Mouse (Mus musculus) stomach, embryonic 16.5 days (tissue): ENCODE data around the gene Sidt2. TPM values are rescaled to one million over a fixed set of nuclear protein-coding genes. Genes with fewer than 3 reads are reported as not detected.
A peak's percentile ranks its signal among the peaks of the same experiment; 100 is the strongest.

ENCODE experiments used
- ATAC-seq: fragments of 200-750 bp; cut with Nextera tagmentation; 2 replicates; pipeline ENCODE4 v1.8.0; 2017; ENCODE audit warnings: moderate number of reproducible peaks, moderate TSS enrichment; ENCODE audit not compliant: insufficient read depth, low FRiP score
- H3K27ac ChIP-seq: fragments of 300-500 bp; sonication (generic); 2 replicates; pipeline ENCODE4 v1.5.1; 2014; ENCODE audit warnings: low read length
- H3K27me3 ChIP-seq: fragments of 300-500 bp; sonication (generic); 2 replicates; pipeline ENCODE4 v1.6.1; 2014; ENCODE audit warnings: low read length, control low read depth, mixed read lengths; ENCODE audit not compliant: control insufficient read depth, insufficient read depth
- H3K36me3 ChIP-seq: fragments of 300-500 bp; sonication (generic); 2 replicates; pipeline ENCODE4 v1.6.1; 2014; ENCODE audit warnings: low read length; ENCODE audit not compliant: control insufficient read depth, insufficient read depth
- H3K4me1 ChIP-seq: fragments of 300-500 bp; sonication (generic); 2 replicates; pipeline ENCODE4 v1.6.1; 2014; ENCODE audit warnings: low read length, control low read depth, mixed read lengths; ENCODE audit not compliant: control insufficient read depth, insufficient read depth
- H3K4me2 ChIP-seq: fragments of 300-500 bp; sonication (generic); 2 replicates; pipeline ENCODE4 v1.6.1; 2014; ENCODE audit warnings: low read depth, low read length, mixed read lengths
- H3K4me3 ChIP-seq: fragments of 300-500 bp; sonication (generic); replicated peaks from 2 replicates; pipeline ENCODE4 v1.5.1; 2014; ENCODE audit warnings: mild to moderate bottlenecking, low read length
- H3K9ac ChIP-seq: fragments of 300-500 bp; sonication (generic); 2 replicates; pipeline ENCODE4 v1.6.1; 2014; ENCODE audit warnings: low read length
- H3K9me3 ChIP-seq: fragments of 300-500 bp; sonication (generic); replicated peaks from 2 replicates; pipeline ENCODE4 v1.6.1; 2016; ENCODE audit warnings: low read length, control low read depth; ENCODE audit not compliant: control insufficient read depth
- WGBS: fragments of 180-500 bp; shearing (Covaris S2); extraction: QIAGEN DNeasy Blood & Tissue Kit; methylation state at CpG from one replicate; pipeline ENCODE4 v1.1.7; 2014; 5-methylcytosine and 5-hydroxymethylcytosine counted together
- microRNA-seq: library from miRNA; unstranded; fragments of <30 nt; microRNA quantifications from one replicate; pipeline ENCODE4, GENCODE M21; 2016
- polyA plus RNA-seq: library from polyadenylated mRNA; unstranded; fragments of >200 nt; fragmentation: Nextera tagmentation; extraction: Ambion mirVana; gene quantifications from 2 replicates; pipeline ENCODE4 v1.2.1, GENCODE M21; 2015

The Sidt2 gene
- polyA plus RNA-seq, 1 experiment from 2014 or later: 40.9 TPM

DNA sequence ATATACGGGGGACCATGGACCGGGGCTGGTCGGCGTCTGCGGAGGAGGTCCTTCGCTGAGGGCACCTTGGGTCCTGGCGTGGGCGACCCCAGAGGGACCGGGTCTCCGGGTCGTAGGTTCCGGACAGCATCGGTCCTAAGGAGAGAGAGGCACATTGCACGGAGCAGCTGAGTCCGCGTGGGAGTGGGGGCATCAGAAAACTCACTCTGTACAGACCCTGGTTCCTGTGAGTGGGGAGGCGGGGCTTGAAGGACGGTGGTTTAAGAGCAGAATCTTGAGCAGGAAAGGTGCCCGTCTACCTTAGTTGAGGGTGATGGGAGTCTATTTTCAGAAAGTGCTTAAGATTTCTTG is 48.0 kb downstream of the Sidt2 start:
- peak overlapping the region; percentile 77 for H3K4me2 ChIP-seq
- H3K4me1 ChIP-seq: peaks cover 20% of the 10 kb centered on the region
- H3K27me3 ChIP-seq: no peaks in the 10 kb centered on the region
- peak overlapping the region; percentile 97 for H3K9ac ChIP-seq
- peak; percentile 25; the same call in 1 of the 2 replicates for ATAC-seq
- H3K27ac ChIP-seq: peak overlapping the region; percentile 99
- peaks cover 3% of the 10 kb centered on the region; the same call in 1 of the 2 replicates for H3K36me3 ChIP-seq
- whole genome bisulfite sequencing: under 1% methylated on average over 19 of the region's 19 CpGs
- peak overlapping the region; percentile 73 for H3K4me3 ChIP-seq
- H3K9me3 ChIP-seq: no peaks in the 10 kb centered on the region

DNA sequence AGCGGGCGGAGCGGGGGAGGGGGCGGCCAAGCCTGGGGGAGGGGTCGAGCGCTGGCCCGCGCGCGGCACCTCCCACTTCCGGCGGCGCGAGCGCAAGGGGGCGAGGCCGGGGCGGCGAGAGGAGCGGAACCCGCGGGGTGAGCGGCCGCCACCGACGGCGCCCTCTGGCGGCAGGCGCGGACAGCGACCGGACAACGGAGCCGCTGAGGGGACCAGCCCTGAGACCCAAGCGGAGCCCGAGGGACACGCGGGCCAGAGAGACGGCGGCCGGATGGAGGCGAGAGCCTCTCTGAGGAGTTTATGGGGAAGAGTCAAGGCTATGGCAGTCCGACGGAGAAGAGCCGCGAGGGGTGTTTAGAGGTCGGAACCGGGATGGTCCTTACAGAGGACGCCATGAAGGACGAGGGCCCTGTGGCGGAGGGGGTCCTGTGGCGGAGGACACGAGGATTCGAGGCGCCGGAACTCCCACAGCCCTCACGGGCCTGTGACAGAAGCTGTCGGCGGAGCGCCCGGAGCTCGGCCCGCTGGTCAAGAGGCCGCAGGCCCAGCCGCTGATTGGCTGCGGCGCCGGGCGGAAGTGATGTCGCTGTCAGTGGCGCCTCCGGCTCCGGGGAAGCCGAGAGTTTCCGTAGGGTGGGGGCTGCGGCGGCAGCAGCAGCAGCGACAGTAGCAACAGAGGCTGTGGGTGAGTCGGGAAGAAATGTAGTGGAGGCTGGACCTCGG is 48.5 kb downstream of the Sidt2 start, which contains the start of the genes Pcsk7 and Rnf214:
Gene Pcsk7, plus strand, starts transcription at position 143 of the 723 bp plus-strand sequence.
Gene Rnf214, minus strand, starts transcription at position 557 of the 723 bp plus-strand sequence.
- Histone ChIP-seq H3K4me1 (peaks cover 20% of the 10 kb centered on the region), H3K4me2 (peak within 1 kb of the TSS; percentile 88), H3K9ac (peak within 1 kb of the TSS; percentile 97), H3K27me3 (no peaks in the 10 kb centered on the region), H3K9me3 (no peaks in the 10 kb centered on the region), H3K27ac (peak within 1 kb of the TSS; percentile 99), H3K36me3 (peaks cover 3% of the 10 kb centered on the region; the same call in 1 of the 2 replicates), H3K4me3 (peak within 1 kb of the TSS; percentile 73)
- WGBS: under 1% methylated on average over 80 of the region's 80 CpGs
- peak; percentile 92 for ATAC-seq

DNA sequence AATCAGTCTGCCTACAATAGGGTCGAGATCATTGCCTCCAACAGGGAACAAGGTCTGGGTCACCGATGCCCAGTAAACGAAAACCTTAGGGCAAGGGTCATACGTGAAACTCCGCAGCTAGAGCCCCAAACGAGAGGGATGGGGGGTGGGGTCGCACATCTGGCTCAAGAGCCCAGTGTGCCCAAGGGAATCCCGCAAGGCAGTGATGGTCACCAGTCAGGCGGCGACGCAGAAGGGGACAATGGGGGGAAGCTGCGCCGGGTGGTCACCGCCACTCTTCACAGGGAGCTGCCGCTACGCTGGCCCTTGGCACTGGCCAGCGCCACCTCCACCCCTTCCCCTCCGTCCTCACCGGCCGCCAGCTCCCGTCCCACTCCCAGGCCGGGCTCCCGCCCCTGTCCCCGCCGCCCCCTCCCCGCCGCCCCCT is 49.2 kb downstream of the Sidt2 start:
- ATAC-seq: peak; percentile 54; the same call in 1 of the 2 replicates
- Histone ChIP-seq H3K36me3 (peaks cover 3% of the 10 kb centered on the region; the same call in 1 of the 2 replicates), H3K4me1 (peaks cover 20% of the 10 kb centered on the region), H3K27me3 (no peaks in the 10 kb centered on the region), H3K9ac (peak overlapping the region; percentile 97), H3K27ac (peak overlapping the region; percentile 99), H3K4me2 (peak overlapping the region; percentile 88), H3K9me3 (no peaks in the 10 kb centered on the region), H3K4me3 (peak overlapping the region; percentile 73)
- under 1% methylated on average over 24 of the region's 27 CpGs for WGBS

DNA sequence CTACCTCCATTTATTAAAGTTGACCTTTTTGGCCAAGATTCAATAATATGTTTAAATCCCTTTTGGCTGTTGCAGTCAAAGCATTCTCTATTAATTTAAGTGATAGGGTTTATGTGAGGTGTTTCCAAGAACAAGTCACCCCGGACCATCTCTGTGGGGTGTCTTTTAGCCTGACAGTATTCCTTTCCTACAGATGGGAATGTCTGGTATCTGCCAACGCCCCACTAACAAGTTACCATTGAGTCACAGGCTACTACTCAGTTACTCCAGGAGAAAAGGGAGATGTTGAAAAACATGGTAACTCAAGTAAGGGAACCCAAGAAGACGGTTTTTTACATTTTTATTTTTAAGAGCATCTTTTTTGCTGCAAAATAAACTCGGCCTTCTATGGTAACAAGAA is 49.9 kb downstream of the Sidt2 start:
- Histone ChIP-seq H3K9ac (peak overlapping the region; percentile 97), H3K4me3 (peak overlapping the region; percentile 73), H3K4me2 (peak overlapping the region; percentile 88), H3K4me1 (peaks cover 20% of the 10 kb centered on the region), H3K36me3 (peaks cover 3% of the 10 kb centered on the region; the same call in 1 of the 2 replicates), H3K27me3 (no peaks in the 10 kb centered on the region), H3K27ac (no peak overlapping the region), H3K9me3 (no peaks in the 10 kb centered on the region)
- WGBS: 54% methylated on average over 4 of the region's 4 CpGs
- no peak for ATAC-seq

DNA sequence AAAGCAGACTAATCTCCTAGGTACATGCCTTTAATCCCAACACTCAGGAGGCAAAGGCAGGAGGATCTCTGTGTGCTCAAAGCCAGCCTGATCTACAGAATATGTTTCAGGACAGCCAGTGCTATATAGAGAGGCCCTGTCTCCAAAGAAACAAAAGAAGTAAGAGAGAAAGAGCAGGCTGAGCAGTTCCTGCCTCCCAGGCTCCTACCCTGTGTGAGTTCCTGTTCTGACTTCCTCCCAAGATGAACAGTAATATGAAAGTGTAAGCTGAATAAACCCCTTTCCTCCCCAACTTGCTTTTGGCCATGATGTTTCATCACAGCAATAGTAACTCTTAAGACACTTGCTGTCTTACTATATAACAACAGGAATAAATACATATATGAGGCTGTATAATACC is 61.4 kb downstream of the Sidt2 start:
- no peaks in the 10 kb centered on the region for H3K4me1 ChIP-seq
- no peaks in the 10 kb centered on the region for H3K27me3 ChIP-seq
- ATAC-seq: no peak
- no peak overlapping the region for H3K4me2 ChIP-seq
- H3K27ac ChIP-seq: no peak overlapping the region
- H3K36me3 ChIP-seq: peaks cover 4% of the 10 kb centered on the region; the same call in 1 of the 2 replicates
- no peak overlapping the region for H3K4me3 ChIP-seq
- H3K9ac ChIP-seq: no peak overlapping the region
- H3K9me3 ChIP-seq: no peaks in the 10 kb centered on the region

Small RNA genes lying within 50 kb of the gene (microRNA-seq; reads per million reads assigned to microRNA genes)
- gene Mir7087: not detected

Other genes with a start within 250 kb of the Sidt2 start
- 19.6 and 21.1 TPM in 2 replicates for gene Cep164, start 126.6 kb downstream of the Sidt2 start, polyA plus RNA-seq
- gene Bace1, start 116.7 kb downstream of the Sidt2 start, polyA plus RNA-seq: 23.2 and 24.1 TPM in 2 replicates
- 25.3 and 26.9 TPM in 2 replicates for gene Pcsk7, start 48.8 kb downstream of the Sidt2 start, polyA plus RNA-seq
- 34.5 and 39.8 TPM in 2 replicates for gene Rnf214, start 48.3 kb downstream of the Sidt2 start, polyA plus RNA-seq
- gene Tagln, start 19.2 kb downstream of the Sidt2 start, polyA plus RNA-seq: 572 and 707 TPM in 2 replicates
- gene Pafah1b2, start 57.4 kb upstream of the Sidt2 start, polyA plus RNA-seq: 143 and 152 TPM in 2 replicates
- 5.1 and 5.7 TPM in 2 replicates for gene Sik3, start 57.6 kb upstream of the Sidt2 start, polyA plus RNA-seq